7 mouse cellular contexts compared by ENCODE assay signal in the genomic region with DNA sequence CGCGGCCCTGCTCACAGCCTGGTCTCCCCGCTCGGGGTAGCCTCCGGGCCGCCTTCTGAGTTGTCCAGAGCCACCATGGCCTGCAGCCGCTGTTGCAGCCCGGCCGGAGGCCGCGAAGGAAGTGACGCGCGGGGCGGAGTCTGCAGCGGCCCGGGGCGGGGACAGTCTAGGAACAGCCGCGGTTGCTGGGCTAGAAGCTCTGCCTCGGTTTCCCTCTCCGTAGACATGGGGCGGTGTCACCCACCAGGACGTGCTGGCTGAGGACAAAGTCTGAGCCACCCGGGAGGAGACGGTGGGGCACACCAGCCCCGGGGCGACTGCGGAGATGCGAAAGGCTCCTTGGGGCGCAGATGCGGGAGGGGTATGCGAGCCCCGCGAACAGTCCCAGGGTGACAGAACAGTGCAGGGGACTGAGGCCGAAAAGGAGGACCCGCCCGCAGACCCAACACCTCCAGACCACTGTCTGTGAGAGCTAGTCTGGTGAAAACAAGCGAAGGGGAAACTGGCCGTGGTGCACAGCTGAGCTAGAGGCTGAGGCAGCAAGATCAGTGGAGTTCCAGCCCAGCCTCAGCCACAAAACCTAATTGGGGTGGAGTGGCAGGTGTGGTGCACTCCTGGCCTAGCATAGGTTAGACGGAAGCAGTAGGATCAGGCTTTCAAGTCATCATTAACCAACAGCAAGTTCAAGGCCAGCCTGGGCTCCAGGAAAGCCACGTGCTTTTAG. TPM values are rescaled to one million over a fixed set of nuclear protein-coding genes. Genes with fewer than 3 reads are reported as not detected.
DNase-seq lines count a peak whose midpoint lies in the region; ATAC-seq lines count a peak whose summit lies in the region.

Gene Kiss1r (plus strand): TSS at position 164 of the 724 bp plus-strand sequence.

- H3K4me3 ChIP-seq in embryonic facial prominence, embryonic 14.5 days (ENCODE audit: low read depth, low read length): peak within 1 kb of the TSS; percentile 82
- peak within 1 kb of the TSS; percentile 76 for H3K4me3 ChIP-seq in limb, embryonic 13.5 days
- H3K4me3 ChIP-seq in midbrain, embryonic 14.5 days (replicated peaks; ENCODE audit: low read depth, low read length): peak within 1 kb of the TSS; percentile 69

- peaks cover 47% of the 10 kb centered on the region for H3K27me3 ChIP-seq in embryonic facial prominence, embryonic 14.5 days (replicated peaks; ENCODE audit: control insufficient read depth, insufficient read depth, low read length)
- peaks cover 48% of the 10 kb centered on the region for H3K27me3 ChIP-seq in limb, embryonic 13.5 days
- peaks cover 45% of the 10 kb centered on the region for H3K27me3 ChIP-seq in midbrain, embryonic 14.5 days (ENCODE audit: control insufficient read depth, insufficient read depth, low read length)

- DNase-seq in adrenal gland, postnatal 36 days: peak; percentile 95 to 96
- peak; percentile 85 for DNase-seq in embryonic facial prominence, embryonic 14.5 days (ENCODE audit: low spot score)
- DNase-seq in heart, adult 8-10 months (ENCODE audit: low spot score): peak; percentile 87
- DNase-seq in kidney, adult 8-10 months: peak; percentile 77 to 88
- DNase-seq in midbrain, embryonic 14.5 days: peak; percentile 91
- DNase-seq in spleen, adult 18-20 months: peak; percentile 78 to 92

- H3K27ac ChIP-seq in embryonic facial prominence, embryonic 14.5 days (replicated peaks; ENCODE audit: low read depth, low read length): peak within 1 kb of the TSS; percentile 85
- H3K27ac ChIP-seq in limb, embryonic 13.5 days: peak within 1 kb of the TSS; percentile 75; the same call in 1 of the 2 replicates
- H3K27ac ChIP-seq in midbrain, embryonic 14.5 days (replicated peaks; ENCODE audit: low read depth, low read length): peak within 1 kb of the TSS; percentile 73

- peaks cover 21% of the 10 kb centered on the region for H3K4me1 ChIP-seq in embryonic facial prominence, embryonic 14.5 days (ENCODE audit: control insufficient read depth, insufficient read depth, low read length)
- H3K4me1 ChIP-seq in limb, embryonic 13.5 days: peaks cover 64% of the 10 kb centered on the region
- peaks cover 29% of the 10 kb centered on the region for H3K4me1 ChIP-seq in midbrain, embryonic 14.5 days (ENCODE audit: control insufficient read depth, insufficient read depth, low read length)

- WGBS in embryonic facial prominence, embryonic 14.5 days: 3% methylated on average over 23 of the region's 42 CpGs
- WGBS in limb, embryonic 13.5 days: 2% methylated on average over 41 of the region's 42 CpGs
- 2% methylated on average over 42 of the region's 42 CpGs for WGBS in midbrain, embryonic 14.5 days

- H3K9me3 ChIP-seq in embryonic facial prominence, embryonic 14.5 days (ENCODE audit: control insufficient read depth, low read length): no peaks in the 10 kb centered on the region
- no peaks in the 10 kb centered on the region for H3K9me3 ChIP-seq in limb, embryonic 13.5 days
- no peaks in the 10 kb centered on the region for H3K9me3 ChIP-seq in midbrain, embryonic 14.5 days (ENCODE audit: control insufficient read depth, low read length)

- peak within 1 kb of the TSS; percentile 97 for H3K4me2 ChIP-seq in embryonic facial prominence, embryonic 14.5 days (ENCODE audit: low read depth, low read length)
- peak within 1 kb of the TSS; percentile 99 for H3K4me2 ChIP-seq in limb, embryonic 13.5 days (replicated peaks)
- H3K4me2 ChIP-seq in midbrain, embryonic 14.5 days (ENCODE audit: low read length): peak within 1 kb of the TSS; percentile 93

- peak within 1 kb of the TSS; percentile 97 for H3K9ac ChIP-seq in embryonic facial prominence, embryonic 14.5 days (ENCODE audit: low read depth, low read length)
- H3K9ac ChIP-seq in limb, embryonic 13.5 days: peak within 1 kb of the TSS; percentile 95
- peak within 1 kb of the TSS; percentile 96 for H3K9ac ChIP-seq in midbrain, embryonic 14.5 days (replicated peaks; ENCODE audit: low read length)

- peaks cover 7% of the 10 kb centered on the region for H3K36me3 ChIP-seq in embryonic facial prominence, embryonic 14.5 days (ENCODE audit: control insufficient read depth, insufficient read depth, low read length)
- H3K36me3 ChIP-seq in limb, embryonic 13.5 days: peaks cover 16% of the 10 kb centered on the region
- peaks cover 4% of the 10 kb centered on the region; the same call in 1 of the 2 replicates for H3K36me3 ChIP-seq in midbrain, embryonic 14.5 days (ENCODE audit: control insufficient read depth, insufficient read depth, low read length)

- peak; percentile 89 for ATAC-seq in embryonic facial prominence, embryonic 14.5 days (ENCODE audit: low read depth)
- peak; percentile 81 for ATAC-seq in limb, embryonic 13.5 days (ENCODE audit: low FRiP score, low read depth)
- peak; percentile 82 for ATAC-seq in midbrain, embryonic 14.5 days (ENCODE audit: low FRiP score, low TSS enrichment)

RNA-seq across cellular contexts. Expression of gene Kiss1r, which starts in this region (rescaled TPM):
- 1 to 10 TPM; 1.2 to 1.3 TPM for total RNA-seq in adrenal gland, postnatal 36 days (2021)
- polyA plus RNA-seq in embryonic facial prominence, embryonic 14.5 days (2014; fragmentation: Nextera tagmentation; extraction: Ambion mirVana): 0.56 and 0.58 TPM in 2 replicates
- under 1 TPM; 0.28 to 0.62 (median 0.32) TPM for total RNA-seq in heart, adult 8-10 months (2022)
- 0.94 and 1.0 TPM in 2 replicates for polyA plus RNA-seq in limb, embryonic 13.5 days (2015; fragmentation: Nextera tagmentation; extraction: Ambion mirVana)
- polyA plus RNA-seq in midbrain, embryonic 14.5 days (2014; fragmentation: Nextera tagmentation; extraction: Ambion mirVana): 2.4 and 2.9 TPM in 2 replicates

Comparison
In these comparisons a context has a peak if more than half of its experiments do, and no peak if none do; other contexts are left out.
1. Peak in every context shown above with its lines: DNase-seq, ATAC-seq, H3K4me3 ChIP-seq and H3K27ac ChIP-seq.
2. Peak in DNase-seq, ATAC-seq, H3K4me3 ChIP-seq, H3K27ac ChIP-seq, H3K9ac ChIP-seq and H3K4me2 ChIP-seq in embryonic facial prominence, embryonic 14.5 days; RNA of the gene not detected or under 1 TPM.
3. Peak in DNase-seq in heart, adult 8-10 months; RNA of the gene not detected or under 1 TPM.